Mouse (Mus musculus): ENCODE measurements around the gene Ttll5. TPM values are rescaled to one million over a fixed set of nuclear protein-coding genes. Genes with fewer than 3 reads are reported as not detected.

Ttll5 gene
- polyA plus RNA-seq (2014; fragmentation: Illumina TruSeq; extraction: RNeasy Lipid Tissue Mini Kit (QIAGEN cat#74804); ENCODE audit: low read depth, low replicate concordance) = 5.7 TPM

DNA sequence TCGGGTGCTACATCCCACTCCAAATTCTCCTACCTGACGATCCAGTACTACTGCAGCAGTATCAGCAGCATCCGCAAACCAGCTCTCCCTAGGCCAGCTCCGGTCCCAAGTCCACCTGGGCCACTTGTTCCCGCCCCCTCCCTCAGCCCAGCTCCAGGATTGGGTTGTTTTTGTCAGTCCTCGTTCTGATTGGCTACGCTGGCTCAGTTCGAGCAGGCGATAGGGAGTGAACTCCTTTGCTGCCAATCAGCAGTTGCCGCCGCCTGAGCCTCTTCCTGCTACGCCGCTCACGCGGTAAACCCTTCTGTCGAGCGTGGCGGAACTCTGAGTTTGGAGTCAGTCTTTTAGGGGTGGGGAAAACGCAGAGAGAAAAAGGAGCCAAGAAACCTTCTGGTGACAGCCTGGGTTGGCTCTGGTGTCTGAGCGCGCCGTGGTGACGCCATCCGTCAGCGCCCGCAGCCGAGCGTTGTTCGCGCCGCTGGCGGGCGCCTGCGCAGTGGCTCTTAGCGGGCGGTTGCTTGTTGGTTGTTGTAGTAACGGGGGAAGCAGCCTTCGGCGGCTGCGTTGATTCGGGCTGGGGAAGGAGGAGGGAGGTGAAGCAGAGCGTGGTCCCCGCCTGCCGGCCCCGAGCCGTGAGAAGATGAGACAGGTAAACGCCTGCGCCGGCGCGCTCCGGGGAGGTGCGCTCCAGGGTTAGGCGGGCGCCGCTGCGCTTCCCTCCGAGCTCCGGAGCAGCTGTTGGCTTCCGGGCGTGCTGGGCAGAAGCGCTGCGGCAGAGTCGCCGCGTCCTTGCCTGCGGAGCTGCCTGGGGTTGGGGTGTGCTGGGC is at the start of gene Ttll5, which contains the start of gene Erg28:
TSS of gene Ttll5 (plus strand) at position 222 of the 827 bp plus-strand sequence.
TSS of gene Erg28 (minus strand) at position 113 of the 827 bp plus-strand sequence.

DNA sequence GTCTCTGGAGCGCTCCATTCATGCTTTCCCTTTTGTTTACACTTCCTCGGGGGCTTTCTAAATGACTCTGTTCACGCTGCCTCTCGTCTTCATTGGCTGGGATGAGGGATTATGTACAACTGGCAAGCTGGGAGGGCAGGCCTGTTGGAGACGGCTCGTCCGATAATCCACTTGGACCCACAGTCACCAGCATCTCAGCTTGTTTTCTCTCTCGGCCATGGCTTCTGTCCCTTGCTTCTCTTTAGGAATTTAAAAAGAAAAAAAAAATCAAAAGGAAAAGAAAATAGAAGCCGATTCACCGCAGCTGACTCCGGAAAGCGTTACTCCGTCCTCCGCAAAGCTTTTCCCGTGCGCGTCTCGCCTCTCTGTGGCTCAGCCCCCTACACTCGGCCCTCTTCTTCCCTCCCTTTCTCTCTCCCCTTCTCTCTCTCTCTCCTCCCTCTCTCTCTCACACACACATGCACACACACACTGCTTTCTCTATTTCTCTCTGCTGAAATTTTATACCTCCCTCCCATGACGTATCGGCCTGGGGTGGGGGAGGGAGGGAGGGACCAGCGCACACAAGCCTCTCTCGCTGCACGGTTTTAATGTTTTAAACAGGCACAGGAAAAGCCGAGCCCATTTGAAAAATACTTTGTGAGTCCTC is 254.2 kb downstream of the Ttll5 start, which contains the start of gene Tgfb3:
TSS of gene Tgfb3 (minus strand) at position 489 of the 649 bp plus-strand sequence.

DNA sequence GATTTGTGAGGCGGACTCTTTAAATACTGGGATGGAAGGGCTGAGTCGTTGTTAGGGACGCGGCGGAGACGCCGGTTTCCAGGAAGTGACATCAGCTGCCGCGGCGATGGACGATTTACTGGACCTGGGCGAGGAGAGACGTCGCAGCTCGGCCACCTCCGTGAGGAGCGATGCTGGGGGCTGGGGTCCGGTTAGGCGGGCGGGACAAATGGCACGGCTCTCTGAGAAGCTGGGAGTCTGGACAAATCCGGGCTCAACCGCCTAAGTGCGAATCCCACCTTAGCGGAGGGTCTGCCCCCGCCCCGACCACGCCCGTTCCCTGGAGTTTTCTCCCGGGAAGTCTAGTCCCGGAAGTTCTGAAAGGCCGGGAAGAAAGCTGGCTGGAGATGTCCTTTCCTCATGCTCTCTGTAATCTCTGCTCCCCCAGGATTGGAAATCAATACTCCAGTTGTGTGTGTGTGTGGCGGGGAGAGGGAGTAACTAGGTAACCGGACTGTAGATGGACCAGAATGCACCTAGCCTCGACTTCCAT is 258.1 kb downstream of the Ttll5 start, which contains the start of gene Ift43:
TSS of gene Ift43 (plus strand) at position 61 of the 532 bp plus-strand sequence.

Other genes starting within 250 kb of the Ttll5 start
- not detected for gene Jdp2, start 225.6 kb upstream of the Ttll5 start, polyA plus RNA-seq (2014; fragmentation: Illumina TruSeq; extraction: RNeasy Lipid Tissue Mini Kit (QIAGEN cat#74804); ENCODE audit: low read depth, low replicate concordance)
- gene Batf, start 138.0 kb upstream of the Ttll5 start, polyA plus RNA-seq (2014; fragmentation: Illumina TruSeq; extraction: RNeasy Lipid Tissue Mini Kit (QIAGEN cat#74804); ENCODE audit: low read depth, low replicate concordance) = 0.45 TPM
- 1.6 TPM for gene Flvcr2, start 78.1 kb upstream of the Ttll5 start, polyA plus RNA-seq (2014; fragmentation: Illumina TruSeq; extraction: RNeasy Lipid Tissue Mini Kit (QIAGEN cat#74804); ENCODE audit: low read depth, low replicate concordance)
- 288 TPM for gene Erg28, start 109 bp upstream of the Ttll5 start, polyA plus RNA-seq (2014; fragmentation: Illumina TruSeq; extraction: RNeasy Lipid Tissue Mini Kit (QIAGEN cat#74804); ENCODE audit: low read depth, low replicate concordance)

All from liver, adult 10 weeks (tissue).